Mouse (Mus musculus) kidney, adult 9 months (tissue): ENCODE data around the gene Lin7c.
"Not testable (repeated sequence)": the region's sequence is repeated elsewhere in the genome, so short reads cannot be mapped to it uniquely, and the experiment has no call there.

Source experiments
- DNase-seq: peaks from one replicate; pipeline ENCODE4 v3.0.0; 2022

Lin7c gene

GRCm38 (mm10) chr2:109890597-109890996 is at the start of gene Lin7c:
Gene Lin7c, plus strand, starts transcription at chr2:109890853.
- peak; percentile 95 for DNase-seq

GRCm38 (mm10) chr2:109846401-109846800 is 44.3 kb upstream of the Lin7c start:
- no peak for DNase-seq

GRCm38 (mm10) chr2:109848305-109848704 is 42.3 kb upstream of the Lin7c start:
- DNase-seq = no peak

GRCm38 (mm10) chr2:109848715-109849114 is 41.9 kb upstream of the Lin7c start:
- no peak for DNase-seq

- DNase-seq = no peak
These were observed 35.1 kb upstream of the Lin7c start for GRCm38 (mm10) chr2:109855601-109856000.

- DNase-seq = no peak
These were observed 31.0 kb upstream of the Lin7c start for GRCm38 (mm10) chr2:109859671-109860070.

GRCm38 (mm10) chr2:109860832-109861231 is 29.8 kb upstream of the Lin7c start:
- no peak for DNase-seq

- DNase-seq = not testable (repeated sequence)
These were observed 11.2 kb upstream of the Lin7c start for GRCm38 (mm10) chr2:109879429-109879828.

GRCm38 (mm10) chr2:109881111-109881510 is 9.5 kb upstream of the Lin7c start:
- no peak for DNase-seq

GRCm38 (mm10) chr2:109881625-109882024 is 9.0 kb upstream of the Lin7c start:
- no peak for DNase-seq

- DNase-seq = no peak
These were observed 6.5 kb upstream of the Lin7c start for GRCm38 (mm10) chr2:109884106-109884505.

- DNase-seq = no peak
These were observed 6.1 kb upstream of the Lin7c start for GRCm38 (mm10) chr2:109884507-109884906.

GRCm38 (mm10) chr2:109890068-109890467 is 585 bp upstream of the Lin7c start:
- DNase-seq = no peak

GRCm38 (mm10) chr2:109891031-109891430 is 378 bp downstream of the Lin7c start:
- peak; percentile 46 for DNase-seq

- no peak for DNase-seq
These were observed 818 bp downstream of the Lin7c start for GRCm38 (mm10) chr2:109891471-109891870.

- no peak for DNase-seq
These were observed 5.7 kb downstream of the Lin7c start for GRCm38 (mm10) chr2:109896311-109896710.

- DNase-seq = no peak
These were observed 12.2 kb downstream of the Lin7c start for GRCm38 (mm10) chr2:109902869-109903268.

GRCm38 (mm10) chr2:109904171-109904821 is 13.6 kb downstream of the Lin7c start:
- DNase-seq = peak; percentile 95

- no peak for DNase-seq
These were observed 18.5 kb downstream of the Lin7c start for GRCm38 (mm10) chr2:109909122-109909521.

GRCm38 (mm10) chr2:109912216-109912615 is 21.6 kb downstream of the Lin7c start:
- no peak for DNase-seq

- DNase-seq = no peak
These were observed 22.1 kb downstream of the Lin7c start for GRCm38 (mm10) chr2:109912766-109913165.

GRCm38 (mm10) chr2:109913241-109913640 is 22.6 kb downstream of the Lin7c start:
- DNase-seq = no peak

- DNase-seq = peak; percentile 62
These were observed 23.9 kb downstream of the Lin7c start for GRCm38 (mm10) chr2:109914601-109915000.

GRCm38 (mm10) chr2:109916782-109917495 is 26.3 kb downstream of the Lin7c start:
- peak; percentile 63 for DNase-seq
